Comparison of ENCODE assay signal across 14 mouse cellular contexts in genomic region chr11:84822487-84822886, GRCm38 (mm10). TPM values are rescaled to one million over a fixed set of nuclear protein-coding genes. Genes with fewer than 3 reads are reported as not detected.
DNase-seq lines count a peak whose midpoint lies in the region; ATAC-seq and TF ChIP-seq lines count a peak whose summit lies in the region.
"Had no signal": no experiment of that assay in that cellular context is flagged by ENCODE, and none has a peak within 500 bp of the region (broad histone marks: within the 10 kb centered on the region; RNA-seq: fewer than 3 reads in every experiment).

No protein-coding gene starts in this region.

- H3K9ac ChIP-seq in heart, embryonic 11.5 days (ENCODE audit: low read depth, low read length): peak overlapping the region; percentile 58
- no peak overlapping the region for H3K9ac ChIP-seq in heart, postnatal 0 days (replicated peaks; ENCODE audit: low read depth, low read length)

- peak overlapping the region; percentile 88 for H3K27ac ChIP-seq in heart, embryonic 11.5 days (ENCODE audit: low read depth, low read length)
- H3K27ac ChIP-seq in heart, postnatal 0 days (ENCODE audit: low read depth): peak overlapping the region; percentile 97; the same call in 1 of the 2 replicates
- 0 out of 2 replicates have a peak overlapping the region, but pooled peaks have one; percentile 1 for H3K27ac ChIP-seq in small intestine, adult 2 months (ENCODE audit: insufficient read depth, low read depth, low read length)

- no peak for TF ChIP-seq POLR2A in small intestine, adult 2 months (IDR thresholded peaks at IDR 0.05; ENCODE audit: low read depth, low read length)

- TF ChIP-seq EP300 in heart, postnatal 0 days (IDR thresholded peaks at IDR 0.05; ENCODE audit: low read depth): no peak

- peak; percentile 8; the same call in 1 of the 2 replicates for ATAC-seq in heart, embryonic 11.5 days (replicated peaks; ENCODE audit: insufficient number of reproducible peaks, low FRiP score, low TSS enrichment)
- no peak for ATAC-seq in heart, postnatal 0 days (ENCODE audit: insufficient read depth, low read depth)
- ATAC-seq in monocyte, adult 5-6 weeks (replicated peaks; ENCODE audit: insufficient number of reproducible peaks, low FRiP score, low TSS enrichment, poor library complexity, severe bottlenecking): no peak
- ATAC-seq: forebrain, embryonic 16.5 days had no signal

- peak overlapping the region; percentile 28 for H3K4me3 ChIP-seq in heart, embryonic 11.5 days (ENCODE audit: low read depth, low read length)
- no peak overlapping the region for H3K4me3 ChIP-seq in heart, postnatal 0 days (ENCODE audit: low read depth, low read length)
- no peak overlapping the region for H3K4me3 ChIP-seq in small intestine, adult 2 months (ENCODE audit: low read depth, low read length)

- DNase-seq in heart, postnatal 14 days: no peak
- DNase-seq in spleen, postnatal 4 days (ENCODE audit: low spot score in 2 of 2): peak; percentile 68 to 78
- DNase-seq in spleen, adult 18-20 months: no peak
- no peak for DNase-seq in heart, postnatal 0 days (ENCODE audit: low spot score)
- no peak for DNase-seq in cerebellum, adult 9-10 months
- DNase-seq: adrenal gland, adult 2 months; embryo, embryonic 11 days; kidney, postnatal 14 days; midbrain, embryonic 14.5 days; thymus, adult 18-20 months had no signal

- WGBS in heart, embryonic 11.5 days (ENCODE audit: insufficient replicate concordance): 35% methylated on average over 5 of the region's 5 CpGs
- WGBS in heart, postnatal 0 days: 42% methylated on average over 5 of the region's 5 CpGs
- WGBS in small intestine, adult 2 months: 84% methylated on average over 5 of the region's 5 CpGs

- no peak for TF ChIP-seq CTCF in heart, postnatal 0 days (IDR thresholded peaks at IDR 0.05; ENCODE audit: low read depth)
- TF ChIP-seq CTCF in small intestine, adult 2 months (IDR thresholded peaks at IDR 0.05; ENCODE audit: extremely low read depth, insufficient read length, insufficient replicate concordance, low read depth, low read length): no peak

- H3K4me2 ChIP-seq in heart, embryonic 11.5 days: peak overlapping the region; percentile 55
- peak overlapping the region; percentile 36 for H3K4me2 ChIP-seq in heart, postnatal 0 days (ENCODE audit: low read depth, low read length)

- peaks cover 37% of the 10 kb centered on the region for H3K4me1 ChIP-seq in heart, embryonic 11.5 days (ENCODE audit: control insufficient read depth, insufficient read depth, low read length)
- peaks cover 42% of the 10 kb centered on the region for H3K4me1 ChIP-seq in heart, postnatal 0 days (ENCODE audit: control insufficient read depth, insufficient read depth)
- H3K4me1 ChIP-seq in small intestine, adult 2 months (ENCODE audit: control insufficient read depth, insufficient read depth, insufficient read length, low read length): peaks cover 18% of the 10 kb centered on the region

- peaks cover 5% of the 10 kb centered on the region; the same call in 1 of the 2 replicates for H3K27me3 ChIP-seq in heart, embryonic 11.5 days (ENCODE audit: control insufficient read depth, insufficient read depth, low read length)
- no peaks in the 10 kb centered on the region for H3K27me3 ChIP-seq in heart, postnatal 0 days (ENCODE audit: control insufficient read depth, insufficient read depth, low read length)
- no peaks in the 10 kb centered on the region for H3K27me3 ChIP-seq in small intestine, adult 2 months (ENCODE audit: control insufficient read depth, insufficient read depth, low read length)

- no peaks in the 10 kb centered on the region for H3K36me3 ChIP-seq in heart, embryonic 11.5 days (ENCODE audit: control insufficient read depth, insufficient read depth, low read length)
- H3K36me3 ChIP-seq in heart, postnatal 0 days (replicated peaks; ENCODE audit: control insufficient read depth, insufficient read depth, low read length): peaks cover 21% of the 10 kb centered on the region
- peaks cover 47% of the 10 kb centered on the region for H3K36me3 ChIP-seq in small intestine, adult 2 months (ENCODE audit: control insufficient read depth, insufficient read depth, low read length)

- intact Hi-C loops in heart, postnatal 14 days (cut with DNase I): loop anchor here (5.0 kb wide), 1 partner anchor 310 kb away; the partner anchor contains the start of gene Aatf

- no peaks in the 10 kb centered on the region for H3K9me3 ChIP-seq in heart, embryonic 11.5 days (replicated peaks; ENCODE audit: control insufficient read depth, low read length)
- no peaks in the 10 kb centered on the region for H3K9me3 ChIP-seq in heart, postnatal 0 days (replicated peaks; ENCODE audit: control insufficient read depth, low read length)

RNA-seq across cellular contexts. Expression of gene Mrm1, which starts 3.2 kb away (rescaled TPM):
- 13.0 and 13.4 TPM in 2 replicates for polyA plus RNA-seq in heart, embryonic 11.5 days (2014; fragmentation: Nextera tagmentation; extraction: Ambion mirVana)
- total RNA-seq in heart, postnatal 14 days (2021): 10 to 100 TPM; 16.6 to 22.8 TPM
- total RNA-seq in heart, postnatal 0 days (2014; rRNA removed; ENCODE audit: low replicate concordance): 13.9 and 33.7 TPM in 2 replicates
- 21.5 and 21.9 TPM in 2 replicates for polyA plus RNA-seq in heart, postnatal 0 days (2015; fragmentation: Nextera tagmentation; extraction: Ambion mirVana)
- 6.3 and 13.7 TPM in 2 replicates for polyA plus RNA-seq in small intestine, adult 2 months (2012; rRNA removed)
- 5.7 to 8.8 TPM (median 6.3 TPM) in 3 replicates for total RNA-seq in monocyte, adult 5-6 weeks (2017)

RNA-seq across cellular contexts. Expression of gene Dhrs11, which starts 6.3 kb away (rescaled TPM):
- 34.3 and 43.5 TPM in 2 replicates for polyA plus RNA-seq in heart, embryonic 11.5 days (2014; fragmentation: Nextera tagmentation; extraction: Ambion mirVana)
- 100 to 1,000 TPM; 114 to 125 TPM for total RNA-seq in heart, postnatal 14 days (2021)
- total RNA-seq in heart, postnatal 0 days (2014; rRNA removed; ENCODE audit: low replicate concordance): 148 and 166 TPM in 2 replicates
- polyA plus RNA-seq in heart, postnatal 0 days (2015; fragmentation: Nextera tagmentation; extraction: Ambion mirVana): 110 TPM in 2 replicates
- polyA plus RNA-seq in small intestine, adult 2 months (2012; rRNA removed): 295 and 763 TPM in 2 replicates
- 10.3 to 11.0 TPM (median 10.3 TPM) in 3 replicates for total RNA-seq in monocyte, adult 5-6 weeks (2017)

RNA-seq across cellular contexts. Expression of gene Ggnbp2, which starts 48.1 kb away (rescaled TPM):
- polyA plus RNA-seq in heart, embryonic 11.5 days (2014; fragmentation: Nextera tagmentation; extraction: Ambion mirVana): 52.4 and 54.8 TPM in 2 replicates
- total RNA-seq in heart, postnatal 14 days (2021): 10 to 100 TPM; 49.6 to 55.7 TPM
- 31.2 and 35.0 TPM in 2 replicates for total RNA-seq in heart, postnatal 0 days (2014; rRNA removed; ENCODE audit: low replicate concordance)
- polyA plus RNA-seq in heart, postnatal 0 days (2015; fragmentation: Nextera tagmentation; extraction: Ambion mirVana): 37.2 and 39.4 TPM in 2 replicates
- polyA plus RNA-seq in small intestine, adult 2 months (2012; rRNA removed): 12.0 and 29.2 TPM in 2 replicates
- total RNA-seq in monocyte, adult 5-6 weeks (2017): 317 to 399 TPM (median 347 TPM) in 3 replicates

RNA-seq across cellular contexts. Expression of gene Myo19, which starts 57.5 kb away (rescaled TPM):
- 7.2 and 7.7 TPM in 2 replicates for polyA plus RNA-seq in heart, embryonic 11.5 days (2014; fragmentation: Nextera tagmentation; extraction: Ambion mirVana)
- total RNA-seq in heart, postnatal 14 days (2021): 10 to 100 TPM; 10.6 to 10.7 TPM
- 2.1 and 12.6 TPM in 2 replicates for total RNA-seq in heart, postnatal 0 days (2014; rRNA removed; ENCODE audit: low replicate concordance)
- polyA plus RNA-seq in heart, postnatal 0 days (2015; fragmentation: Nextera tagmentation; extraction: Ambion mirVana): 2.6 and 3.0 TPM in 2 replicates
- 8.7 and 13.0 TPM in 2 replicates for polyA plus RNA-seq in small intestine, adult 2 months (2012; rRNA removed)
- 0.75 to 4.2 TPM (median 1.2 TPM) in 3 replicates for total RNA-seq in monocyte, adult 5-6 weeks (2017)

RNA-seq across cellular contexts. Expression of gene Pigw, which starts 57.6 kb away (rescaled TPM):
- 2.0 and 4.0 TPM in 2 replicates for polyA plus RNA-seq in heart, embryonic 11.5 days (2014; fragmentation: Nextera tagmentation; extraction: Ambion mirVana)
- total RNA-seq in heart, postnatal 14 days (2021): 1 to 10 TPM; 5.3 to 6.0 TPM
- total RNA-seq in heart, postnatal 0 days (2014; rRNA removed; ENCODE audit: low replicate concordance): 0.77 and 2.5 TPM in 2 replicates
- polyA plus RNA-seq in heart, postnatal 0 days (2015; fragmentation: Nextera tagmentation; extraction: Ambion mirVana): 1.6 and 2.1 TPM in 2 replicates
- 0.39 and 0.98 TPM in 2 replicates for polyA plus RNA-seq in small intestine, adult 2 months (2012; rRNA removed)
- total RNA-seq in monocyte, adult 5-6 weeks (2017): 3.2 to 5.0 TPM (median 4.7 TPM) in 3 replicates

Comparison
In these comparisons a context has a peak if more than half of its experiments do, and no peak if none do; other contexts are left out.
1. DNase-seq: peak in spleen, postnatal 4 days (2 of 2); none in heart, postnatal 14 days (0 of 2), spleen, adult 18-20 months (0 of 2), heart, postnatal 0 days (single experiment) and cerebellum, adult 9-10 months (single experiment).
2. H3K27ac ChIP-seq: peak in every context shown above with its lines; median percentile 97 in heart, postnatal 0 days; 88 in heart, embryonic 11.5 days; 1 in small intestine, adult 2 months.